Mouse (Mus musculus) hindbrain, embryonic 11.5 days (tissue): ENCODE measurements around the gene Tbccd1. TPM values are rescaled to one million over a fixed set of nuclear protein-coding genes. Genes with fewer than 3 reads are reported as not detected.

ENCODE experiments used
- ATAC-seq: fragments of 200-750 bp; cut with Nextera tagmentation; 2 replicates; pipeline ENCODE4 v1.8.0; 2017; ENCODE audit warnings: mild to moderate bottlenecking, moderate TSS enrichment, moderate library complexity; ENCODE audit not compliant: low FRiP score
- DNase-seq: peaks from one replicate; pipeline ENCODE4 v3.0.0-alpha.2; 2015; ENCODE audit warnings: low spot score
- H3K27ac ChIP-seq: fragments of 300-500 bp; sonication (generic); 2 replicates; pipeline ENCODE4 v1.5.1; 2014; ENCODE audit warnings: mild to moderate bottlenecking, low read depth, low read length
- H3K27me3 ChIP-seq: fragments of 300-500 bp; sonication (generic); 2 replicates; pipeline ENCODE4 v1.6.1; 2014; ENCODE audit warnings: mild to moderate bottlenecking, low read length, moderate library complexity, mixed read lengths; ENCODE audit not compliant: control insufficient read depth, insufficient read depth
- H3K36me3 ChIP-seq: fragments of 300-500 bp; sonication (generic); 2 replicates; pipeline ENCODE4 v1.6.1; 2014; ENCODE audit warnings: mild to moderate bottlenecking, low read length, moderate library complexity, mixed read lengths; ENCODE audit not compliant: control insufficient read depth, insufficient read depth
- H3K4me1 ChIP-seq: fragments of 300-500 bp; sonication (generic); replicated peaks from 2 replicates; pipeline ENCODE4 v1.6.1; 2014; ENCODE audit warnings: low read length, mixed read lengths; ENCODE audit not compliant: control insufficient read depth, insufficient read depth
- H3K4me2 ChIP-seq: fragments of 300-500 bp; sonication (generic); replicated peaks from 2 replicates; pipeline ENCODE4 v1.6.1; 2014; ENCODE audit warnings: mild to moderate bottlenecking, low read depth, low read length
- H3K4me3 ChIP-seq: fragments of 300-500 bp; sonication (generic); 2 replicates; pipeline ENCODE4 v1.5.1; 2014; ENCODE audit warnings: low read depth, low read length
- H3K9ac ChIP-seq: fragments of 300-500 bp; sonication (generic); 2 replicates; pipeline ENCODE4 v1.6.1; 2014; ENCODE audit warnings: low read depth, low read length
- H3K9me3 ChIP-seq: fragments of 300-500 bp; sonication (generic); 2 replicates; pipeline ENCODE4 v1.6.1; 2016; ENCODE audit warnings: low read length; ENCODE audit not compliant: control insufficient read depth
- WGBS: fragments of 180-500 bp; shearing (Covaris S2); extraction: QIAGEN DNeasy Blood & Tissue Kit; methylation state at CpG from one replicate; pipeline ENCODE4 v1.1.7; 2014; 5-methylcytosine and 5-hydroxymethylcytosine counted together
- polyA plus RNA-seq: library from polyadenylated mRNA; unstranded; fragments of >200 nt; fragmentation: Nextera tagmentation; extraction: Ambion mirVana; gene quantifications from 2 replicates; pipeline ENCODE4 v1.2.1, GENCODE M21; 2014

Tbccd1 gene
- polyA plus RNA-seq, 1 experiment from 2014 or later, result 33.6 TPM

GRCm38 (mm10) chr16:22802786-22803185, 54.7 kb downstream of the Tbccd1 start:
- no peak overlapping the region for H3K9ac ChIP-seq
- no peak for ATAC-seq
- H3K9me3 ChIP-seq, result no peaks in the 10 kb centered on the region
- no peak overlapping the region for H3K4me2 ChIP-seq
- DNase-seq, result no peak
- WGBS, result 85% methylated on average over 7 of the region's 7 CpGs
- H3K27ac ChIP-seq, result no peak overlapping the region
- H3K4me1 ChIP-seq, result 0 out of 2 replicates have a peak, but pooled peaks cover 2% of the 10 kb centered on the region
- no peak overlapping the region for H3K4me3 ChIP-seq
- H3K36me3 ChIP-seq, result no peaks in the 10 kb centered on the region
- H3K27me3 ChIP-seq, result peaks cover 18% of the 10 kb centered on the region; the same call in 1 of the 2 replicates

GRCm38 (mm10) chr16:22800849-22801109, 56.7 kb downstream of the Tbccd1 start:
- 0 out of 2 replicates have a peak, but pooled peaks cover 2% of the 10 kb centered on the region for H3K4me1 ChIP-seq
- no peaks in the 10 kb centered on the region for H3K36me3 ChIP-seq
- H3K27me3 ChIP-seq, result peaks cover 27% of the 10 kb centered on the region
- 22% methylated on average over 5 of the region's 5 CpGs for WGBS
- no peaks in the 10 kb centered on the region for H3K9me3 ChIP-seq
- H3K4me3 ChIP-seq, result no peak overlapping the region
- DNase-seq (no peak), ATAC-seq (peak; percentile 18; the same call in 1 of the 2 replicates)
- no peak overlapping the region for H3K9ac ChIP-seq
- no peak overlapping the region for H3K4me2 ChIP-seq
- no peak overlapping the region for H3K27ac ChIP-seq

GRCm38 (mm10) chr16:22800026-22800848, 57.2 kb downstream of the Tbccd1 start:
- Histone ChIP-seq H3K4me3 (no peak overlapping the region), H3K36me3 (no peaks in the 10 kb centered on the region), H3K4me2 (no peak overlapping the region), H3K4me1 (0 out of 2 replicates have a peak, but pooled peaks cover 4% of the 10 kb centered on the region), H3K27me3 (peaks cover 29% of the 10 kb centered on the region), H3K9me3 (no peaks in the 10 kb centered on the region), H3K9ac (no peak overlapping the region), H3K27ac (no peak overlapping the region)
- peak; percentile 63 for DNase-seq
- 22% methylated on average over 6 of the region's 6 CpGs for WGBS
- ATAC-seq, result peak; percentile 87

- ATAC-seq, result no peak
- peaks cover 28% of the 10 kb centered on the region for H3K27me3 ChIP-seq
- H3K36me3 ChIP-seq, result no peaks in the 10 kb centered on the region
- no peak overlapping the region for H3K4me3 ChIP-seq
- H3K9me3 ChIP-seq, result no peaks in the 10 kb centered on the region
- no peak overlapping the region for H3K9ac ChIP-seq
- 89% methylated on average over 3 of the region's 3 CpGs for WGBS
- H3K4me2 ChIP-seq, result no peak overlapping the region
- H3K4me1 ChIP-seq, result 0 out of 2 replicates have a peak, but pooled peaks cover 4% of the 10 kb centered on the region
- no peak for DNase-seq
- no peak overlapping the region for H3K27ac ChIP-seq
Measured at GRCm38 (mm10) chr16:22798520-22798919, 58.9 kb downstream of the Tbccd1 start.

GRCm38 (mm10) chr16:22797521-22797920, 59.9 kb downstream of the Tbccd1 start:
- DNase-seq, result no peak
- Histone ChIP-seq H3K4me1 (0 out of 2 replicates have a peak, but pooled peaks cover 4% of the 10 kb centered on the region), H3K4me3 (no peak overlapping the region), H3K9ac (no peak overlapping the region), H3K9me3 (no peaks in the 10 kb centered on the region), H3K36me3 (no peaks in the 10 kb centered on the region), H3K4me2 (no peak overlapping the region), H3K27ac (no peak overlapping the region), H3K27me3 (peaks cover 22% of the 10 kb centered on the region)
- WGBS, result 81% methylated on average over 5 of the region's 5 CpGs
- no peak for ATAC-seq

GRCm38 (mm10) chr16:22795497-22795896, 62.0 kb downstream of the Tbccd1 start:
- peak; percentile 41 for DNase-seq
- Histone ChIP-seq H3K27me3 (peaks cover 20% of the 10 kb centered on the region), H3K9me3 (no peaks in the 10 kb centered on the region), H3K4me2 (no peak overlapping the region), H3K4me1 (0 out of 2 replicates have a peak, but pooled peaks cover 2% of the 10 kb centered on the region), H3K9ac (no peak overlapping the region), H3K27ac (no peak overlapping the region), H3K36me3 (no peaks in the 10 kb centered on the region), H3K4me3 (no peak overlapping the region)
- no peak for ATAC-seq
- WGBS, result 53% methylated on average over 3 of the region's 3 CpGs

- Histone ChIP-seq H3K36me3 (no peaks in the 10 kb centered on the region), H3K9ac (no peak overlapping the region), H3K27ac (no peak overlapping the region), H3K9me3 (no peaks in the 10 kb centered on the region), H3K27me3 (peaks cover 6% of the 10 kb centered on the region), H3K4me1 (0 out of 2 replicates have a peak, but pooled peaks cover 2% of the 10 kb centered on the region), H3K4me3 (no peak overlapping the region), H3K4me2 (no peak overlapping the region)
- no peak for DNase-seq
- no peak for ATAC-seq
- WGBS, result 10% methylated on average over 2 of the region's 2 CpGs
Measured at GRCm38 (mm10) chr16:22791235-22791634, 66.2 kb downstream of the Tbccd1 start.

- H3K4me1 ChIP-seq, result no peaks in the 10 kb centered on the region
- no peaks in the 10 kb centered on the region for H3K9me3 ChIP-seq
- no peak overlapping the region for H3K4me3 ChIP-seq
- no peaks in the 10 kb centered on the region for H3K27me3 ChIP-seq
- H3K27ac ChIP-seq, result no peak overlapping the region
- H3K9ac ChIP-seq, result no peak overlapping the region
- no peaks in the 10 kb centered on the region for H3K36me3 ChIP-seq
- 51% methylated on average over 10 of the region's 10 CpGs for WGBS
- no peak for DNase-seq
- H3K4me2 ChIP-seq, result no peak overlapping the region
- no peak for ATAC-seq
Measured at GRCm38 (mm10) chr16:22789908-22790367, 67.5 kb downstream of the Tbccd1 start.

- 88% methylated on average over 5 of the region's 5 CpGs for WGBS
- Histone ChIP-seq H3K4me1 (no peaks in the 10 kb centered on the region), H3K27me3 (no peaks in the 10 kb centered on the region), H3K9me3 (no peaks in the 10 kb centered on the region), H3K4me3 (no peak overlapping the region), H3K4me2 (no peak overlapping the region), H3K27ac (no peak overlapping the region), H3K36me3 (no peaks in the 10 kb centered on the region), H3K9ac (no peak overlapping the region)
- no peak for DNase-seq
- no peak for ATAC-seq
Measured at GRCm38 (mm10) chr16:22782686-22783085, 74.8 kb downstream of the Tbccd1 start.
